Mouse (Mus musculus) CD4-positive helper T cell, adult 2 months (primary cell): ENCODE data around the gene Bmi1.

ENCODE experiments used
- DNase-seq: peaks from one replicate; pipeline ENCODE4 v3.0.0-alpha.2; 2012; ENCODE audit warnings: low read depth, missing footprints, low spot score

Gene Bmi1

DNA sequence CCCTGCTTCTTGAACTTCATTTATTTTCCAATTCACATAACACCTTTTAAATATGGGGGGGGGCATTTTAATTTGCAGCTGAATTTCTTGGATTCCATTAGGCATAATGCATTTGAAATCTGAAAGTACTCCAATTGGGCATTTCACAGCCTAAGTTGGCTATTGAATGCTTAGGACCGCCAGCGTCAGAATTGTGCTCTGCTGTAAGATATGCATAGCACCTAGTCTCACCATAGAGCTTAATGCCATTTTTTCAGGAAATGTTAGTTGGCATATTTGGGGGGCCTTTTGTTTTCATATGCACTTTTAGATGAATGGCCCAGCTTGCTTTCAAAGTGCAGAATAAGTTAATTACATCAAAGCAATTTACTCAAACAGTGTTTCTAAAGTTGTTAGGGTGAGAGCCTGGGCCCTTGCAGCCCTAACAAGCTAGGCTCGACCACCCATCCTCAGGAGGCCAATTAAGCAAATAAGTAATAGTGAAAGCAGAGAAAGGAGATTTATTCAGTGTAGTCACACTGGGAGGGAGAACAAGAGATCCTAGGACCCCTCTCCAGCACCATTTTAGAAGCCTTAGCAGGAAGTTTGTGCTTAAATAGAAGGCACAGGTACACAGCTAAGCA lies 45.5 kb downstream of the Bmi1 start:
- no peak for DNase-seq

- DNase-seq, result no peak
Observed at GRCm38 (mm10) chr2:18724462-18724861, 47.6 kb downstream of the Bmi1 start.

DNA sequence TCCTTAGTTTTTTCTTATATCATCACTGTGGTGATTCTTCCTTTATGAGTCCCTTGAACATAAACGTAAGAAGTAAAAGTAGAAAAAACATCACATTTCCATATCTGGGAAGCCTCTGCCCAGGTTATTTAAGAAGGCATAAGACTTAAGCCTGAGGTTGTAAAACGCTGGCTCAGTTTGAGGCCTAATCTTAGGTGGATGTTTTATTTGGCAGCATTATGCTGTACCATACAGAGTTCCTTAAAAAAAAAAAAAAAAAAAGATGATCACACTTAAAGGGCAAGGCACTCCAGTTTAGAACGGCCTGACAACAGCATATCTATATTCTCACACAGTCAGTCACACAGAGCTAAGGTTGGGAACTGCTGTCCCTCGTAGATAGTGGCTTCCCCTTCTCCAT lies 49.1 kb downstream of the Bmi1 start:
- DNase-seq, result no peak

- no peak for DNase-seq
Observed at GRCm38 (mm10) chr2:18731718-18732117, 54.9 kb downstream of the Bmi1 start.

GRCm38 (mm10) chr2:18734394-18735127 lies 57.7 kb downstream of the Bmi1 start:
- DNase-seq, result no peak
